Mouse (Mus musculus) frontal cortex, postnatal 14 days (tissue): ENCODE measurements at regions not wholly inside any gene's neighbourhood (a gene's known extent, or its start where the extent isn't known, plus 50 kb on each side); places are given as distances from the start of the nearest gene placed in this dataset.

Source experiments
- DNase-seq, 2 experiments: peaks; one replicate each; pipeline ENCODE4 v3.0.0; 2022; ENCODE audit warnings: low spot score in 2 of 2

- DNase-seq = no peak
Measured at GRCm38 (mm10) chr7:60293556-60293955, 153.5 kb upstream of the Snrpn start.

- DNase-seq = peak in 1 of 2 experiments; percentile 5
Measured at GRCm38 (mm10) chr7:60244187-60244866, 104.3 kb upstream of the Snrpn start.

GRCm38 (mm10) chr7:60243746-60244145 lies 103.7 kb upstream of the Snrpn start:
- DNase-seq = peak in 1 of 2 experiments; percentile 5

GRCm38 (mm10) chr7:60238595-60239195 lies 98.7 kb upstream of the Snrpn start:
- peak in 1 of 2 experiments; percentile 17 for DNase-seq

- peak; percentile 14 to 19 for DNase-seq
Measured at GRCm38 (mm10) chr7:60216358-60217273, 76.6 kb upstream of the Snrpn start.
